Mouse (Mus musculus) midbrain, embryonic 12.5 days (tissue): ENCODE measurements around the gene Specc1. TPM values are rescaled to one million over a fixed set of nuclear protein-coding genes. Genes with fewer than 3 reads are reported as not detected.

Source experiments
- ATAC-seq: fragments of 200-750 bp; cut with Nextera tagmentation; 2 replicates; pipeline ENCODE4 v1.8.0; 2017; ENCODE audit warnings: low read depth, moderate TSS enrichment, moderate library complexity; ENCODE audit not compliant: low FRiP score
- H3K27ac ChIP-seq: fragments of 300-500 bp; sonication (generic); replicated peaks from 2 replicates; pipeline ENCODE4 v1.5.1; 2016; ENCODE audit warnings: mild to moderate bottlenecking
- H3K27me3 ChIP-seq: fragments of 300-500 bp; sonication (generic); 2 replicates; pipeline ENCODE4 v1.6.1; 2016; ENCODE audit warnings: mild to moderate bottlenecking
- H3K36me3 ChIP-seq: fragments of 300-500 bp; sonication (generic); 2 replicates; pipeline ENCODE4 v1.6.1; 2016
- H3K4me1 ChIP-seq: fragments of 300-500 bp; sonication (generic); 2 replicates; pipeline ENCODE4 v1.6.1; 2016
- H3K4me2 ChIP-seq: fragments of 300-500 bp; sonication (generic); replicated peaks from 2 replicates; pipeline ENCODE4 v1.6.1; 2016; ENCODE audit warnings: mild to moderate bottlenecking, moderate library complexity
- H3K4me3 ChIP-seq: fragments of 300-500 bp; sonication (generic); 2 replicates; pipeline ENCODE4 v1.5.1; 2016; ENCODE audit warnings: mild to moderate bottlenecking
- H3K9ac ChIP-seq: fragments of 300-500 bp; sonication (generic); replicated peaks from 2 replicates; pipeline ENCODE4 v1.6.1; 2016; ENCODE audit warnings: mild to moderate bottlenecking, moderate library complexity
- H3K9me3 ChIP-seq: fragments of 300-500 bp; sonication (generic); 2 replicates; pipeline ENCODE4 v1.6.1; 2016; ENCODE audit warnings: mild to moderate bottlenecking
- WGBS: fragments of 180-500 bp; shearing (Covaris S2); methylation state at CpG from one replicate; pipeline ENCODE4 v1.1.7; 2016; 5-methylcytosine and 5-hydroxymethylcytosine counted together
- polyA plus RNA-seq: library from polyadenylated mRNA; unstranded; fragments of >200 nt; fragmentation: Nextera tagmentation; extraction: Ambion mirVana; gene quantifications from 2 replicates; pipeline ENCODE4 v1.2.1, GENCODE M21; 2016

Specc1 gene
- polyA plus RNA-seq, 1 experiment from 2014 or later: 16.6 TPM

DNA sequence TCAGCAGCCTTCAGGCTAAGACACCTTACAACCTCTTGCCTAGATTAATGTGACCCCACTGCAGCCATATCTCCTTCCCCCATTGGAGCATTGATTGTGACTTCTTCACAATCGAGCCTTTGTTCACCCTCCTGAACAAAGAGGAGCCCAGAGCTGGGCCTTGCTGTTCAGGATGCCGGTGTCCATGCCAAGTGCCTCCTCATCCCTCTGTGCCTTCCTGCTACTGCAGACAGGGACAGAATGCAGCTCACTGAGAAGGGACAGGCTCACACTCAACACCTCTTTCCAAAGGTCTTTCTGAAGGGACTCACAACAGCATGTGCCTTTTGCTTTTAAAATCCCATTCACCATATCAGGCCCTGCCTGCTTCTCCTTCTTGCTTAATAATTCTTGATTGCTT is 113.0 kb downstream of the Specc1 start:
- 34% methylated on average over 2 of the region's 2 CpGs for WGBS
- Histone ChIP-seq H3K27me3 (no peaks in the 10 kb centered on the region), H3K9me3 (no peaks in the 10 kb centered on the region), H3K4me1 (peaks cover 8% of the 10 kb centered on the region; the same call in 1 of the 2 replicates), H3K9ac (no peak overlapping the region), H3K4me2 (no peak overlapping the region), H3K27ac (no peak overlapping the region), H3K4me3 (no peak overlapping the region), H3K36me3 (no peaks in the 10 kb centered on the region)
- no peak for ATAC-seq

DNA sequence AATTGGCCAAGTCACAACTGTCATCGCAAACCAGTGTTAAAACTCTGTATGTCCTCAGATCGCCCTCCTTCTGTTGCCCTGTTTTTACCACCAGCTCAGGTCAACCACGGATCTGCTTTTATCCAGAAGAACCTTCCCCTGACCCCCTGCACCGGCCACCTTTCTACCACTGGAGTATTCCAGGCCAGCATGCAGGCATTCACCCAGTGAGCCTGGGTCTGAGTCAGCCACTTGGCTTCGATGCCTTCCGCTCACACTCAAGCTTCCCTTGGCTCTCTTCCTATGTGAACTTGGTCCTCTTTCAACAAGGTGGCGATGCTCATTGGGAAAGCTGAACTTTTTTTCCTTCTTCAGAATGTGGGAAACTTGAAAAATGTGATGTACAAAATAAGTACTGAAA is 113.6 kb downstream of the Specc1 start:
- ATAC-seq: no peak
- 83% methylated on average over 7 of the region's 7 CpGs for WGBS
- no peaks in the 10 kb centered on the region for H3K27me3 ChIP-seq
- H3K4me1 ChIP-seq: peaks cover 8% of the 10 kb centered on the region; the same call in 1 of the 2 replicates
- no peak overlapping the region for H3K4me3 ChIP-seq
- no peak overlapping the region for H3K9ac ChIP-seq
- H3K36me3 ChIP-seq: no peaks in the 10 kb centered on the region
- no peak overlapping the region for H3K4me2 ChIP-seq
- H3K9me3 ChIP-seq: no peaks in the 10 kb centered on the region
- H3K27ac ChIP-seq: no peak overlapping the region

DNA sequence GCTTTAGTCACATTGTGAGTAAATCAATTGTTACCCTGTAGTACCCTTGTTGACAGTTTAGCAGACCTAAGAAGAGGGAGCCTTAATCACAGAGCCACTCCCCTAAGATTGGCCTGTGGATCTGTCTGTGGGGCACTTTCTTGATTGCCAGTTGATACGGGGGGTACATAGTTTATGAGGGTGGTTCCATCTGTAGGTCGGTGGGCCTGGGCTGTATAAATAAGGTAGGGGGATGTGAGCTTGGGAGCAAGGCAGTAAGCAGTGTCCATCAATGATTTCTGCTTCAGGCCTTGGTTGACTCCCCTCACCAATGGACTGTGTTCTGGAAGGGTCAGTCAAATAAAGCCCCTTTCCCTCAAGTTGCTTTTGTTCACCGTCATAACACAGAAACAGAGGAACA is 115.8 kb downstream of the Specc1 start:
- Histone ChIP-seq H3K4me1 (peaks cover 13% of the 10 kb centered on the region), H3K36me3 (no peaks in the 10 kb centered on the region), H3K9me3 (no peaks in the 10 kb centered on the region), H3K9ac (no peak overlapping the region), H3K4me3 (no peak overlapping the region), H3K27ac (no peak overlapping the region), H3K27me3 (no peaks in the 10 kb centered on the region), H3K4me2 (no peak overlapping the region)
- no peak for ATAC-seq
- 82% methylated on average over 3 of the region's 3 CpGs for WGBS

DNA sequence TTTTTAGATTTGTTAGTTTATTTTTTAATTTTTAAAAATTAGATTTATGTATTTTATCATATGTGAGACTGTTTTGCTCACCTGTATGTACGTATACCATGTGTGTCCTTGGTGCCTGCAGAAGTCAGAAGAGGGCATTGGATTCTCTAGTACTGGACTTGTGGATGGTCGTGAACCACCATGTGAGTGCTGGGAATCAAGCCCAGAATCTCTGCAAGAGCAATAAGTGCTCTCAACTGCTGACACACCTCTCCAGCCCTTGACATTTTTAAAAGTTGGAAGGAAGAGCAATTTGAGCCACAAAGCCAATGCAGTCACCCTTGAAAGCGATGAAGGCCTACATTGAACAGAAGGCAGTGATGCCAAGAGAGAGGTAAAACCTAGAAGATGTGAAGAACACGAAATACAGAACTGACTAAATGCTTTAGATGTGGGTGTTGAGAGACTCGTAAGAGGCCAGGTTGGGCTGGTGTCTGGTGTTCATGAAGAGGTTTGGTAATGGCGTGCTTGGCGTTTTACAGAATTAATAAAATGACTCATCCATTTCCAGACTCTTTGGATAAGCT is 117.1 kb downstream of the Specc1 start:
- 90% methylated on average over 7 of the region's 7 CpGs for WGBS

DNA sequence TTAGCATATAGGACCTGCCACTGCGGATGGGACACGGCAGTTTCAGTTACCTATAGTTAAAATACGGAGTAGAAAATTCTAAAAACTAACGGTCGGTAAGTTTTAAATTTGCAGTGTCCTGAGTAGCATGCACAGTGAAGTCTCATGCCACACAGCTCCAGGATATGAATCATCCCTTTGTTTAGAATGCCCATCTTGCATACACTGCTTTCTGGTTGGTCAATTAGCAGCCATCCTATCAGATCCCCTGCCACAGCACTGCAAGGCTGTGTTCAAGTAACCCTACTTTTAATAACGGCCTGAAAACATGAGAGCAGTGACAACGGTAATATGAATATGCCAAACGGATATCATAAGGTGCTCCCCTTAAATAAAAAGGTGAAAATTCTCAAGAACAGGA is 118.0 kb downstream of the Specc1 start:
- 91% methylated on average over 8 of the region's 8 CpGs for WGBS
- no peak for ATAC-seq
- Histone ChIP-seq H3K36me3 (no peaks in the 10 kb centered on the region), H3K9me3 (no peaks in the 10 kb centered on the region), H3K27ac (no peak overlapping the region), H3K4me3 (no peak overlapping the region), H3K9ac (no peak overlapping the region), H3K4me2 (no peak overlapping the region), H3K27me3 (no peaks in the 10 kb centered on the region), H3K4me1 (peaks cover 14% of the 10 kb centered on the region)

More for the DNA sequence above, 117.1 kb downstream of the Specc1 start:
- Histone ChIP-seq H3K27me3 (no peaks in the 10 kb centered on the region), H3K4me1 (peaks cover 18% of the 10 kb centered on the region), H3K4me2 (no peak overlapping the region), H3K9ac (no peak overlapping the region), H3K9me3 (no peaks in the 10 kb centered on the region), H3K4me3 (no peak overlapping the region), H3K36me3 (no peaks in the 10 kb centered on the region), H3K27ac (no peak overlapping the region)
- no peak for ATAC-seq

DNA sequence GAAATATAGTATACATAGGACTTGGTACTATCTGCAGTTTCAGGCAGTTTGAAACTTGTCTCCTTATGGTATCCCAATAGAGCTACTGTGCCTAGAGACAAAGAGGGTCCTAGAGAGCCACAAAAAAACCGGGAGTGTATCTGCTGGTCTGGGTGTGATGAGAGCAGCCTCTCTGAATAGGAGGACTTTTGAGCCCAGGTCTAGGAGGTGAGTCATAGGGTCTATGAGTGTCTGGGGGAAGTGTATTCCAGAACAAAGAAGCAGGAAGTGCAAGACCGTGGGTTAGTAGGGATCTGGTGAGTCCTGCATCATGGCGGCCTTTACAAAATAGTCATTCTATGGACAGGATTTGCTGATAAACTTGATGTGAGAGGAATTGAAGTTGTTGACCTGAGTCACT is 118.5 kb downstream of the Specc1 start:
- Histone ChIP-seq H3K4me2 (no peak overlapping the region), H3K4me3 (no peak overlapping the region), H3K36me3 (no peaks in the 10 kb centered on the region), H3K4me1 (peaks cover 10% of the 10 kb centered on the region), H3K27me3 (no peaks in the 10 kb centered on the region), H3K9me3 (no peaks in the 10 kb centered on the region), H3K27ac (no peak overlapping the region), H3K9ac (no peak overlapping the region)
- ATAC-seq: no peak
- 80% methylated on average over 3 of the region's 3 CpGs for WGBS

DNA sequence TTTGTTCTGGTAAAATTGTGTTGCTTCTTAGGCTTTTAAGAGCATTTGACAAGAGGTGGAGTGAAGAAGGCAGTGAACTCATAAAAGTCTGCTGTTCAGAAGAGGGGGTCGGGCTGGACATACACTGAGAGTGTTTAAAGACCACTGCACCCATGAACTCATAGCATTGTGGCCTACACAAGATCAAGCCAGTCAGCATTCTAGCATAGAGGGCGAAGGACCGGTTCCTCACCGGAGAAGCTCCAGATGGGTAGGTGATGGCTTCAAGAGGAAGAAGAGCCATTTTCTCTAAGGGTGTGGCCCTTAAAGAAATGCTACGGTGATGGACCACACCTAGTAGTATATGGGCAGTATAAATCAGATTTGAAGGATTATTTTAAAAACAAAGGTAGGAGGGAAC is 119.0 kb downstream of the Specc1 start:
- H3K4me1 ChIP-seq: peaks cover 10% of the 10 kb centered on the region; the same call in 1 of the 2 replicates
- no peak overlapping the region for H3K27ac ChIP-seq
- no peak overlapping the region for H3K4me3 ChIP-seq
- no peak for ATAC-seq
- no peaks in the 10 kb centered on the region for H3K9me3 ChIP-seq
- H3K9ac ChIP-seq: no peak overlapping the region
- H3K4me2 ChIP-seq: no peak overlapping the region
- no peaks in the 10 kb centered on the region for H3K27me3 ChIP-seq
- WGBS: 94% methylated on average over 5 of the region's 5 CpGs
- H3K36me3 ChIP-seq: no peaks in the 10 kb centered on the region

DNA sequence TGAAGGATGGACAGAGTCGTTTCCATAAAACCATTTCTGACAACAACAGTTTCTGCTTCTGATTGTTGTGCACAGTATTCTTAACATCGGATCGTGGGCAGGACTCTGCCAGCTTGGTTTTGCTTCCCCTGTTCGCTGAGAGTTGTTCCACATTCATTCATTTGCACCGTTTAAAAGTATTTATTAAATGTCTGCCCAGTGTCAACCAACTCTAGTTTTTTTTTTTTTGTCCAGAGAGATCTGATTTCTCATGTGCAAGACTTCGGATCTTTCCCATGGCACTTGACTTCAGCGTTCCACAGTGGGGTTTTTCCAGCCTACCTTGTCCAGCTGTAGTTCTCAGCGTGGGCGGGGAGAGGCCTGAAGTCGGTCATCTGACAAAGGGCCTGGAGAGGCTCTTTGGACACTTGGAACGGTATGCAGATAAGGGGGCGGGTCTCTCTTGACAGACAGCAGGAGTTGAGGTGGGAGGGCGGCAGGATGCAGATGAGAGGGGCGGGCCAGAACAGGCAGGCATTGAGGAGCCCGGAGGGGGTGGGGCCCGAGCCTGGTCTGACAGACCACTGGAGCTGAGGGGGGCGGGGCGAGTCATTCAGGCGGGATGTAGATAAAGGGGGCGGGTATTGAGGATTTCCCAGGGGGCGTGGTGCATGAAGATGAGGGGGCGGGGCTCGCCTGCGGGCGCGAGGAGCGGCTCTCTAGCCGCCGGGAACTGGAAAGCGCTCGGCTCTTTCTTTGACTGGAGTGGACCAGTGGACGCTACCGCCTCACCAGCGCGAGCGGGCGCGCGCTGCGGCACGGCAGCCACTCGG is 120.0 kb downstream of the Specc1 start:
- Histone ChIP-seq H3K27ac (peak overlapping the region; percentile 91), H3K9ac (peak overlapping the region; percentile 81), H3K4me3 (peak overlapping the region; percentile 72), H3K36me3 (no peaks in the 10 kb centered on the region), H3K27me3 (no peaks in the 10 kb centered on the region), H3K4me2 (peak overlapping the region; percentile 72), H3K9me3 (no peaks in the 10 kb centered on the region), H3K4me1 (peaks cover 10% of the 10 kb centered on the region; the same call in 1 of the 2 replicates)
- WGBS: 5% methylated on average over 36 of the region's 42 CpGs
- ATAC-seq: peak; percentile 98

DNA sequence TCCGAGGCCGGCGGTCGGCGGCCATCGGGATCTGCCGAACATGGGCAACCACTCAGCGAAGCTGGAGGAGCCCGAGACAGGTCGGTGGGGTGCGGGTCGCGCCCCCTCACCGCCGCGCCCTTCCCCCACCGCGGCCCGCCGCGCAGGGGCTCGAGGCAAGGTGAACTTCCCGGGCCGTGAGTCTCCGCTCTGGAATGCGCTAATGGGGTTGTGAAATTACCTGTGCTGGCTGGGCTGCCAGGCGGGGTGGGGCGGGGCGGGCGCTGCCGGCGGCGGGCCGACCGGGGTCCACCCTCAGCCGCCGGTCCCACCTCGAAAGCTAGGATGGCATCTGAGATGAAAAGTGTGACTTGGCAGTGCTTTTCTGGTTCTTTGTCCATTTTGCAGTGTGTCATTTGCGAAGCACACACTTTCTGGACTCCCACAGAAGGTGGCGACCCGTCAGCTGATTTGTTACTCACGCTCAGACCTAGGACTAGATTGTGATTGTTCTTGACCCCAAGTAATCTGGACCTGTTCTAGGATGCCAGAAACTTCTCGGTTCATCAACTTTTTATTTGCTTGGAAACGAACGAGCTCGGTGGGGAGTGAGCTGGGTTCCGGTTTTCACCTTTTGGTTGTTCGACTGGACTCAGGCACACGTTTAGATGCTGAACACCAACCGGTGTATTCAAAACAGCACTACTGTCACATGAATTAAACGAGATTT is 120.7 kb downstream of the Specc1 start:
- H3K27me3 ChIP-seq: no peaks in the 10 kb centered on the region
- peak overlapping the region; percentile 72 for H3K4me3 ChIP-seq
- 2% methylated on average over 38 of the region's 51 CpGs for WGBS
- no peaks in the 10 kb centered on the region for H3K36me3 ChIP-seq
- ATAC-seq: no peak
- peak overlapping the region; percentile 91 for H3K27ac ChIP-seq
- peak overlapping the region; percentile 81 for H3K9ac ChIP-seq
- no peaks in the 10 kb centered on the region for H3K9me3 ChIP-seq
- H3K4me2 ChIP-seq: peak overlapping the region; percentile 72
- peaks cover 10% of the 10 kb centered on the region; the same call in 1 of the 2 replicates for H3K4me1 ChIP-seq

DNA sequence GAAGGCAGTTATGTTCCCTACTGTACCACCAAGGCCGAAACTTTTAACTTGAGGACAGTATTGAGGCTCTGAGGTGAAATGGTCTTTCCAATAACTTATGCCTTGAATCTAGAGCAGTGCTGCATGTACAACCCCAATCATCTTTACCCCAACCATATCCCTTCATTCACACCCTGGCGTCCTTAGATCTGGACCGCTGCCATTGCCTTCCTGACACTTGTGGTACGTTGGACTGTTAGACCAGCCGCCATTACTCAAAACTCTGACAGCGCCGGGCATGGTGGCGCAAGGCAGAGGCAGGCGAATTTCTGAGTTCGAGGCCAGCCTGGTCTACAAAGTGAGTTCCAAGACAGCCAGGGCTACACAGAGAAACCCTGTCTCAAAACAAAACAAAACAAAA is 121.8 kb downstream of the Specc1 start:
- peak overlapping the region; percentile 72; the same call in 1 of the 2 replicates for H3K4me2 ChIP-seq
- 96% methylated on average over 10 of the region's 10 CpGs for WGBS
- no peaks in the 10 kb centered on the region for H3K9me3 ChIP-seq
- H3K4me1 ChIP-seq: peaks cover 10% of the 10 kb centered on the region; the same call in 1 of the 2 replicates
- no peaks in the 10 kb centered on the region for H3K27me3 ChIP-seq
- ATAC-seq: no peak
- no peak overlapping the region for H3K9ac ChIP-seq
- H3K4me3 ChIP-seq: no peak overlapping the region
- no peaks in the 10 kb centered on the region for H3K36me3 ChIP-seq
- H3K27ac ChIP-seq: no peak overlapping the region

DNA sequence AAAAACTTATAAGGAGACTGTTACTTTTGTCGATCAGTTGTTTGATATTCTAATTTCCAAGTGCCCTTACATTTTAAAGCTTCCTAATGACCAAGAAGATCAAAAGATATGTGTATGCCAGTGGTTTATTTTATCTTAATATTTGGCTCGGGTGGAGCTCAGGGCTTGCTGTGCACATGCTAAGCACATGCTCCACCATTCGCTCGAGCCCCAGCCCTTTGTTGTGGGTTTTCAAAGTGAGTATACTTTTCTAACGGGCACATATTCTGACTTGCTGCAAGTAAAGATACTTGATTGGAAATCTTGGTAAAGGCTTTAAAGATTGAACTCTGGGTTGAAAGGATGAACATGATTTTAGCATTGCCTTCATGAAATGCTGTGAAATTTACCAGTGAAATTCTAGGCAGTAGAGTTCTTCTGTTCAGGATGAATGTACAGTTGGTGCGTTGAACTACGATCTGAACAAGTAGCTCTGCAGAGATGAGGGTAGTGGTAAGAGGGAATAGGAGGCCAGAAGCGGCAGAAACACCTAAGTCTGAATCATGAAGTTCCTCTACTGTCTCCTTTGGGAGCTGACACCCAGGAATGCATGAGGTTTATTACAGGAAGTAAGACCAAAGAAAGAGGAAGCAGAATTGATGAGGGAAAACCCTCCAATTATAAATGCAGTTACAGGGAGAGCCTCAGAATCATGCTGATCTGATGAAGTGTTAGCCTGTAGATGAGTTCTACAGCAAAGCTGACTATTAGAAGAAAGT is 122.7 kb downstream of the Specc1 start:
- no peak overlapping the region for H3K9ac ChIP-seq
- no peak overlapping the region for H3K4me3 ChIP-seq
- H3K36me3 ChIP-seq: no peaks in the 10 kb centered on the region
- H3K9me3 ChIP-seq: no peaks in the 10 kb centered on the region
- no peak overlapping the region for H3K27ac ChIP-seq
- WGBS: 90% methylated on average over 8 of the region's 8 CpGs
- H3K4me1 ChIP-seq: peaks cover 10% of the 10 kb centered on the region; the same call in 1 of the 2 replicates
- no peak overlapping the region for H3K4me2 ChIP-seq
- ATAC-seq: no peak
- no peaks in the 10 kb centered on the region for H3K27me3 ChIP-seq
